Mouse (Mus musculus) lung, adult 2 months (tissue): Measurements from ENCODE around the gene Ip6k3. TPM values are rescaled to one million over a fixed set of nuclear protein-coding genes. Genes with fewer than 3 reads are reported as not detected.
A peak's percentile ranks its signal among the peaks of the same experiment; 100 is the strongest.

ENCODE experiments used
- DNase-seq: peaks from one replicate; pipeline ENCODE4 v3.0.0; 2022
- H3K4me1 ChIP-seq: fragments of 200-500 bp; 2 replicates; pipeline ENCODE4 v1.6.1; 2011; ENCODE audit warnings: low read length; ENCODE audit not compliant: control insufficient read depth, insufficient read depth
- H3K4me3 ChIP-seq: fragments of 200-500 bp; replicated peaks from 2 replicates; pipeline ENCODE3; 2011; ENCODE audit warnings: low read depth, mild to moderate bottlenecking, control low read depth, low read length; ENCODE audit errors: extremely low read depth
- CTCF ChIP-seq: fragments of 200-500 bp; IDR thresholded peaks from 2 replicates; pipeline ENCODE4 v1.5.1; 2011; ENCODE audit warnings: mild to moderate bottlenecking, low read length, control low read depth; ENCODE audit not compliant: insufficient read depth
- POLR2A ChIP-seq: fragments of 200-500 bp; IDR thresholded peaks from 2 replicates; pipeline ENCODE4 v1.6.1; 2011; ENCODE audit warnings: low read depth, mild to moderate bottlenecking, control low read depth, low read length, borderline replicate concordance; ENCODE audit errors: extremely low read depth
- WGBS: fragments of 180-500 bp; shearing (Covaris S2); methylation state at CpG from one replicate; pipeline ENCODE4 v1.1.7; 2018; 5-methylcytosine and 5-hydroxymethylcytosine counted together
- polyA plus RNA-seq: library from polyadenylated mRNA; depleted of rRNA; stranded (reverse); fragments of >200 nt; gene quantifications from 2 replicates; pipeline ENCODE4 v1.2.3, GENCODE M21; 2012

Ip6k3 gene
- polyA plus RNA-seq, 1 experiment: 3.6 TPM

DNA sequence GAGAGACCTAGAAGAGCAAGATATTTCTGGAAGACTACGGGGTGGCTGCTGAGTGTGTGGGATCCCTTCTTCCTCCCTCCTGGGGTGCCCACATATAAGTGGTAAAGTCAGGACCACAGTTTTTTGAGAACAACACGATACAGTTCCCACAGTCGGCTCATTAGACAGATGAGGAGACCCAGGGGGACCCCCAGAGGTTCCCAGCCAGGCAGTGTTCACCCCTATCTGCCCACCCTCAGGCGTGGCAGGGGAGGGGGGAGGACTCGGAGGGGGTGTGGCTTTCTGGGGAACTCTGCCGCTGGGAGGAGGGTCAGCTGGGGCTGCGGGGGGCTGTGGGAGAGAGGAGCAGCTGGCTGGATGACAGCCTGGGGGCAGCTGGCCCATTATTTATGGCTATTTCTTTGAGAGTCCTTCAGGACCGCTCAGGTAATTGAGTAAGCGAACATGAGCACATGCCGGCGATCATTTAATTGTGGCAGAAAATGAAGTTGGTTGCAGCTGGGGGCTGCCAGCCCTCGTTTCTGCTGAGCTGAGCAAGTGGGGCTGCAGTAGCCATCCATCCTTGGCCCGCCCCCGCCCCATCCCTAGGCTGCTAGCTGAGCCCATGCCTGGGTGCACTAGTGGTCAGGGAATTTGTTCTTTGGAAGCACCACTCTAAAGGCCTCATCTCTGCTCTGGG, 7.7 kb upstream of the Ip6k3 start:
- Histone ChIP-seq H3K4me1 (no peaks in the 10 kb centered on the region), H3K4me3 (no peak overlapping the region)
- no peak for DNase-seq
- WGBS: 39% methylated on average over 14 of the region's 14 CpGs
- TF ChIP-seq CTCF: no peak
- TF ChIP-seq POLR2A: no peak

DNA sequence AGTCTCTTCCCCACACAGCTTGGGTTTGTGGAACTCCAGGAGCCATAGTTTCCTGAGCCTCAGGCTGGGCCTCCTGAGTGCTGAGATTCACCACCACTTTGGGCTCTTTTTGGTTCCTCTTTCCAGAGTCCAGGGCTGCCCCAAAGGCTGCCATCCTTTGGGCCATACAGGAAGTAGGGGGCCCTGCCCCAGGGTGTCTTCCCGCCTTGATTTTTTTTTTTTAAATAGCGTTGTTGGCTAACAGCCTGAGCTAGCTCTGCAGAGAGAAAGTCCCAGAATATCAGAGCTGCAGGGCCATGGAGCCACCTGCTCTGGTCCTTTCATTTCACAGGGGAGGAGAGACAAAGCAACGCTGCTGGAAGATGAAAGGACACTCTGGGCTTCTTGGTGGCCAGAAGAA, 6.1 kb upstream of the Ip6k3 start:
- TF ChIP-seq POLR2A (no peak), CTCF (no peak)
- Histone ChIP-seq H3K4me3 (no peak overlapping the region), H3K4me1 (no peaks in the 10 kb centered on the region)
- DNase-seq: no peak
- 42% methylated on average over 3 of the region's 3 CpGs for WGBS

DNA sequence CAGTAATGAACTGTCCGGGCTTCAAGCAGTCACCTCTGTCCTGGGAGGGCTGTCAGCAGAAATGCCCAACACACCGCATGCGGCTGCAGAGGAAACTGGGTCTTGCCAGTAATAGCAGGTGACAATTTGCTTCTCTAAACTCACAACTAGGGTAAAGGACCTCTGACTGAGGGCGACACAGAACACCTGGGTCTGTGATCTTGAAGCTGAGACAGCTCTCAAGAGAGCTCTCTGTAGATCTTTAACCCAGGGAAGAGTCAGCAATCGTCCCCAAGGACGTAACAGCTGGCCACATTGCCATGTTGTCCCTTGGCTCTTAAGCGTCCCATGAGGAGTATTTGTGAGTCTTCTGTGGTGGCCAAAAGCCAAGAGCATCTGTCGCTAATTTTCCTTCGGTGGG, 4.9 kb upstream of the Ip6k3 start:
- no peak overlapping the region for H3K4me3 ChIP-seq
- WGBS: 65% methylated on average over 9 of the region's 9 CpGs
- no peaks in the 10 kb centered on the region for H3K4me1 ChIP-seq
- no peak for DNase-seq
- TF ChIP-seq POLR2A (no peak), CTCF (no peak)

DNA sequence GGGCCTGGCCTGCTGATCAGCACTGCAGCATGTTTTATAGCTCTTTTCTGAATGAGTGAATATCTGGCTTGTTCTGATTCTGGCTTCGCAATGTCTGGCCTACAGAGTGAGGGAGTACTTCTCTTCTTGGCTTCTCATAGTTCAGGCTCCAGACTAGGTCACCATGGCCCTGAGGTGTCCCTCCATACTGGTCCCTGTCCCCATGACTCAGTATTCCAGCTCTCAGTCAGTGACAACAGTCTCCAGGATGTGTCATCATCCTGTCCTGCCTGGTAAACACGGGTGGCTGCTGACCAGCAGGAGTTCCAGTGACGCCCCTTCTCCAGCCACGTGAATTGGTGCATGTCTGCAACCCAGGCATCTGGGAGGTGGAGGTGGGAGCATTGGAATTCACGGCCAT, 3.5 kb upstream of the Ip6k3 start:
- Histone ChIP-seq H3K4me1 (no peaks in the 10 kb centered on the region), H3K4me3 (no peak overlapping the region)
- no peak for TF ChIP-seq POLR2A
- TF ChIP-seq CTCF: no peak
- 69% methylated on average over 5 of the region's 5 CpGs for WGBS
- DNase-seq: no peak

DNA sequence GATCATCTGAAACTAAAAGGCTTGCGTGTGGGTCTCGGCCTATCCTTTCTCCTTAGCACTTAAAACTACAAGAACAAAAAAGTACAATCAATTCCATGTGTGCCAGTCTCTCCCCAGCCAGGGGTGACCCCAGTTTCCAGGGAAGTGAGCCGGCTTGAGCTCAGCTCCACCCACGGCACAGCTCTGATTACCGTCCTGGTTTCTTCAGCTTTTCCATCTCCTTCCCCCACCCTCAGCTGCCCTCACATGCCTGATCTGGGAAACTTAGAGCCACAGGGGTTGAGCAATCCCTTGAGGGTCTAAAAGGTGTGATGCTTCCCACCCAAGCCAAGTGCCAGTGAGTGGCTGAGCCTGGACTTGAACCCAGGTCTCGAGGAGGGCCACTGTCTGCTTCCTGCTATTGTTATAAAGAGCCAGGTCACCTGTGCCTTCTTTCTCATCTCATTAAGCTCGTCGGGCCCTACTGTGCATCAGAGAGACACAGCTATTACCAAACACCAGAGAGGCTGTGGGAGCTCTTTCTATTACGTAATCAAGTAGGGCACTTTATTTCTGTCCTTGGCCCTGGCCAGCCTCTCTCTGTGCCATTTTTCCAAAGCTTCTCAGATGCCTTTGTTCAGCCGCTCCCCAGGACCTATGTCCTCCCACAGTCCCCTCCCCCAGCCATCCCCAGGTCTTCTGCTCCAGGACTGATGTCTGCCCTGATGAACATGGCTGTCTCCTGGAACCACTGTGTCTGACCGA, 2.5 kb upstream of the Ip6k3 start:
- DNase-seq: no peak
- no peak overlapping the region for H3K4me3 ChIP-seq
- TF ChIP-seq CTCF: no peak
- no peak for TF ChIP-seq POLR2A
- no peaks in the 10 kb centered on the region for H3K4me1 ChIP-seq
- 68% methylated on average over 11 of the region's 11 CpGs for WGBS

DNA sequence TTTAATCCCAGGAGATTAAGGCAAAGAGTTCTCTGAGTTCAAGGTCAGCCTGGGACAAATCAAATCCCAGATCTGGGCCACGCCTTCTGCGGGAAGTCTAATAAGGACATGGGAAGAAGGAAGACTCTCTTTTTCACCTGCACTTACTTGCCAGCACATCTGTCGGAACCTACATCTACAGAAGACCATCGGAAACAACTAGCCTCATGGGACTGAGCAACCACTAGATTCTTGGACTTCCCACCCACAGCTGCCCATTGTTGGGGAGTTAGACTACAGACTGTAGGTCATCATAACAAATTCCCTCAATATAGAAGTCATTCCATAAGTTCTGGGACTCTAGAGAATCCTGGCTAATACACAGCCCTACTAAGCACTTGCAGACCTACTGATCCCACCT, 974 bp upstream of the Ip6k3 start:
- WGBS: 95% methylated on average over 4 of the region's 4 CpGs
- DNase-seq: no peak

DNA sequence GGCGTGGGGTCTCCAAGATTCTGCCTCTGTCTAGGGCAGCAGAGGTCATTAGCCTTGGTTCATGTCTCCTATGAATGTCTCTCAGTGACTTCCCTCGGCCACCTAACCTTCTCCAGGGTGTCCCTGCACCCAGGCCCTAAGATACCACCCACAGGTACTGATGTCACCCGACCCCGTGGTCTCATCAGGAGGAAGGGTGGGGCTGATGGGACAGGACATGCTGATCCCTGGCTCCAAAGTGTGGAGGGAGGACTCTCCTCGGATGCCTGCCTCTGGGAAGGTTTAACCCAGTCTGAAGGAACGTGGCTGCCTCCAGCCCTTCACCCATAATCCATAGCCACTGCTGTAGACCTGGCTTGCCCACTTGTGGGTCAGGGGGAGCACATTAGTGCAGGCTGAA, 694 bp downstream of the Ip6k3 start:
- H3K4me3 ChIP-seq: peak overlapping the region; percentile 1
- 63% methylated on average over 6 of the region's 6 CpGs for WGBS
- no peak; the same call in 1 of the 2 replicates for TF ChIP-seq POLR2A
- no peak for TF ChIP-seq CTCF
- no peaks in the 10 kb centered on the region for H3K4me1 ChIP-seq
- DNase-seq: no peak

More for the DNA sequence above, 974 bp upstream of the Ip6k3 start:
- Histone ChIP-seq H3K4me1 (no peaks in the 10 kb centered on the region), H3K4me3 (no peak overlapping the region)
- no peak for TF ChIP-seq POLR2A
- no peak for TF ChIP-seq CTCF

DNA sequence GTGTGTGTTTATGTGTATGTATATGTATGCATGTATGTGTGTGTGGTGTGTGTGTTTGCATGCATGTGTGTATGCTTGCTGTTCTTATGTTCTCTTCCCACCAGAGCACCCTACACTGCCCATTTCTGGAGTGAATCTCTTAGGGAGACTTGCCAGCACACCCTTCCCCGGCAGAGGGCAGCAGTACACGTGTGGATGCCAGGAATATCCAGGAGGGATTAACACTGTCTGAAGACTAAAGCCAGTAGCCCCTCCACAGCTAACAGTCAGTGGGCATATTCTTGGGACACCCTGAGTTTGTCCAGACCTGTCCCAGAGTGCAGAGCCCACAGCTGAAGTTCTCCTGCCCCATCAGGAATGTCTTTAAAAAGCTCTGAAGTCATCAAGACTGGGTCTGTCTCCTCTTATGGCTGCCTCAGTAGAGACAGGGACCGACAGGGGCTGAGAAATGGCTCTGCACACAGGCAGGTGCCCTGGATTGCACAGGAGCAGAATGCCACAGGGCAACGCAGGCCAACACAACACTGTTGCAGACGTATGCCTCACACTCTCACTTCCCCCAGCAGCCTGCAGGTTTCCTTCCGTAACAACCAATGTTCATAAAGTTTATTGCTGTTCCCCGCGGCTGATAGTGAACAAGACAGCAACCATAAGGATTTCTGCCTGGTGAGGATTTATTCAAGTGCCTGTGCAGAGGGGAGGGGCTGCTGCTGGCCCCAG, 2.4 kb downstream of the Ip6k3 start:
- H3K4me1 ChIP-seq: no peaks in the 10 kb centered on the region
- no peak for DNase-seq
- 56% methylated on average over 8 of the region's 8 CpGs for WGBS
- H3K4me3 ChIP-seq: no peak overlapping the region
- TF ChIP-seq CTCF (peak; percentile 46), POLR2A (no peak)

DNA sequence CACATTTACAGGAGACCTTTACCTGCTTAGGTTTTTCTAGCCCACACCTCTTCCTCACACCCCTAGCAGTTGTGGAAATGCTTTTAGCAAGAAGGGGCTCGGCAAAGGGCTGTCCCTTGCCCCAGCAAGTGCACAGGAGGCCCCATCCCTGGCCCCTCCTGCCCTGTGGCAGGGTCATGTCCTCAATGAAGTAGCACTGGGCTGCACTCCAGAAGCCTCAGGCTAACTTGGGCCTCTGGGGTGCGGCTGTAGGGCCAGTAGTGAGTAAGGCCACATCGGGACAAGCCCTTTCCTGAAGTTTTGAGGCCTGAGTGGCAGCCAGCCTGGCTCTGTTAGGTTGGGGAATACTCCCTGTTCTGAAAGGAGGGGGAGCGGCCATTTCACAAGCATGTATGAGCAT, 6.7 kb downstream of the Ip6k3 start:
- Histone ChIP-seq H3K4me1 (no peaks in the 10 kb centered on the region), H3K4me3 (no peak overlapping the region)
- DNase-seq: peak; percentile 40
- TF ChIP-seq CTCF (no peak), POLR2A (no peak)
- 50% methylated on average over 4 of the region's 4 CpGs for WGBS
